Comparison of ENCODE assay signal across 8 mouse cellular contexts in the genomic region with DNA sequence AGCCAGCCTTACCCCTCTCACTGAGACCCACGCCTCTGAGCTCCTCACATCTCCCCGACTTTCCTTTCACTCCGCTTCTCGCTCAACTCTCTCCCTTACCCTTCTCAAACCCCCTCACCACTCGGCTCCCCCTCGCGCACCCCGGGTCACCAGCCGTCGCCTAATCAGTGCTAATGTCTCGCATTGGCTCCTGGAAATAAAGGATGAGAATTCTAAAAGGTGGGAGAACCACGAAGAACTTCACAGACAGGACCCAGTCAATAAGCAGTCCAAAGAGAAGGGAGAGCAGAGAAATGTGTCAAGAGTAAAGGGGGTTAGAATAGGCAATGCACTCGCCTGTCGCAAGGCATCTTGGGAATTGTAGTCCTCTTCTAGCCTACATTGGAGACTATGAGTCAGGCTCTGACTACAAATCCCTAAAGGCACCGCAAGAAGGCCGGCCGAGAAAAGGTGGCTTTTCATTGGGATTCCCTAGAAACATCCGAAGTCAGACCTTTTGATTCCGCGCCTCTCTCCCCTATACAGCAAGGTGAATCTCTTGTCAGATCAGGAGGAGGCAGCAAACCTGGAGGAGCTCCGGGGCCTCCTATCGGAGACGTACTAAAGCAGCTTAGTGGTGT. TPM values are rescaled to one million over a fixed set of nuclear protein-coding genes. Genes with fewer than 3 reads are reported as not detected.
DNase-seq lines count a peak whose midpoint lies in the region; ATAC-seq and TF ChIP-seq lines count a peak whose summit lies in the region.

A gene (minus strand): TSS at position 324 of the 620 bp plus-strand sequence.

- no peaks in the 10 kb centered on the region for H3K9me3 ChIP-seq in embryonic facial prominence, embryonic 15.5 days (replicated peaks)
- H3K9me3 ChIP-seq in limb, embryonic 14.5 days (ENCODE audit: control insufficient read depth, low read length) = no peaks in the 10 kb centered on the region
- no peaks in the 10 kb centered on the region for H3K9me3 ChIP-seq in midbrain, postnatal 0 days (ENCODE audit: low read length)

- H3K4me2 ChIP-seq in embryonic facial prominence, embryonic 15.5 days (replicated peaks) = peak within 1 kb of the TSS; percentile 73
- peak within 1 kb of the TSS; percentile 73 for H3K4me2 ChIP-seq in limb, embryonic 14.5 days (replicated peaks; ENCODE audit: low read depth, low read length, severe bottlenecking)
- peak within 1 kb of the TSS; percentile 73 for H3K4me2 ChIP-seq in midbrain, postnatal 0 days (ENCODE audit: low read depth, low read length, poor library complexity, severe bottlenecking)

- no peak for TF ChIP-seq POLR2A in bone marrow, adult 2 months (IDR thresholded peaks at IDR 0.05; ENCODE audit: borderline replicate concordance, control insufficient read depth, low read depth, low read length)
- no peak for TF ChIP-seq POLR2A in limb, embryonic 14.5 days (IDR thresholded peaks at IDR 0.05; ENCODE audit: borderline replicate concordance, extremely low read depth, insufficient read depth, insufficient read length)

- no peaks in the 10 kb centered on the region for H3K27me3 ChIP-seq in embryonic facial prominence, embryonic 15.5 days
- no peaks in the 10 kb centered on the region for H3K27me3 ChIP-seq in limb, embryonic 14.5 days (ENCODE audit: control insufficient read depth, insufficient read depth, low read length)
- no peaks in the 10 kb centered on the region for H3K27me3 ChIP-seq in midbrain, postnatal 0 days (ENCODE audit: insufficient read depth, low read length)

- no peak within 1 kb of the TSS for H3K27ac ChIP-seq in bone marrow, adult 2 months (ENCODE audit: control insufficient read depth, insufficient read depth, low read depth, low read length, poor library complexity)
- no peak within 1 kb of the TSS for H3K27ac ChIP-seq in embryonic facial prominence, embryonic 15.5 days (replicated peaks)
- no peak within 1 kb of the TSS for H3K27ac ChIP-seq in limb, embryonic 14.5 days (replicated peaks; ENCODE audit: low read depth, low read length)
- peak within 1 kb of the TSS; percentile 48; the same call in 1 of the 2 replicates for H3K27ac ChIP-seq in midbrain, postnatal 0 days (ENCODE audit: low read depth, low read length)

- ATAC-seq in embryonic facial prominence, embryonic 15.5 days (ENCODE audit: insufficient number of reproducible peaks, low FRiP score, low TSS enrichment, low read depth) = peak; percentile 96
- peak; percentile 96 for ATAC-seq in limb, embryonic 14.5 days (ENCODE audit: low FRiP score, low read depth)
- peak; percentile 94 for ATAC-seq in midbrain, postnatal 0 days (ENCODE audit: low FRiP score)

- peak within 1 kb of the TSS; percentile 81 for H3K9ac ChIP-seq in embryonic facial prominence, embryonic 15.5 days
- peak within 1 kb of the TSS; percentile 75 for H3K9ac ChIP-seq in limb, embryonic 14.5 days (ENCODE audit: low read depth, low read length, severe bottlenecking)
- H3K9ac ChIP-seq in midbrain, postnatal 0 days (replicated peaks; ENCODE audit: low read length, poor library complexity, severe bottlenecking) = peak within 1 kb of the TSS; percentile 71

- 0 out of 2 replicates have a peak, but pooled peaks cover 17% of the 10 kb centered on the region for H3K36me3 ChIP-seq in embryonic facial prominence, embryonic 15.5 days
- H3K36me3 ChIP-seq in limb, embryonic 14.5 days (ENCODE audit: control insufficient read depth, insufficient read depth, low read length) = peaks cover 8% of the 10 kb centered on the region; the same call in 1 of the 2 replicates
- H3K36me3 ChIP-seq in midbrain, postnatal 0 days (ENCODE audit: insufficient read depth, low read length) = 0 out of 2 replicates have a peak, but pooled peaks cover 4% of the 10 kb centered on the region

- no peak for TF ChIP-seq CTCF in bone marrow, adult 2 months (IDR thresholded peaks at IDR 0.05; ENCODE audit: control insufficient read depth, insufficient read depth, low read length)
- peak; percentile 53 for TF ChIP-seq CTCF in midbrain, postnatal 0 days (IDR thresholded peaks at IDR 0.05)

- H3K4me1 ChIP-seq in bone marrow, adult 2 months (ENCODE audit: control insufficient read depth, insufficient read depth, low read length) = no peaks in the 10 kb centered on the region
- peaks cover 9% of the 10 kb centered on the region for H3K4me1 ChIP-seq in embryonic facial prominence, embryonic 15.5 days
- no peaks in the 10 kb centered on the region for H3K4me1 ChIP-seq in limb, embryonic 14.5 days (ENCODE audit: control insufficient read depth, insufficient read depth, low read length)
- peaks cover 2% of the 10 kb centered on the region; the same call in 1 of the 2 replicates for H3K4me1 ChIP-seq in midbrain, postnatal 0 days (ENCODE audit: insufficient read depth, low read length)

- DNase-seq in A20 (ENCODE audit: low read depth, low spot score) = peak; percentile 95
- peak; percentile 95 for DNase-seq in heart, adult 8-10 months (ENCODE audit: low spot score)
- DNase-seq in kidney, adult 9 months = peak; percentile 98
- DNase-seq in limb, embryonic 14.5 days (ENCODE audit: low spot score) = peak; percentile 99
- DNase-seq in midbrain, postnatal 0 days (ENCODE audit: low spot score) = peak; percentile 99
- DNase-seq in spleen, postnatal 14 days (ENCODE audit: low spot score in 2 of 2) = peak; percentile 55 to 80

- peak within 1 kb of the TSS; percentile 64 for H3K4me3 ChIP-seq in bone marrow, adult 2 months (replicated peaks; ENCODE audit: control insufficient read depth, low read depth, low read length)
- H3K4me3 ChIP-seq in embryonic facial prominence, embryonic 15.5 days (replicated peaks) = peak within 1 kb of the TSS; percentile 71
- H3K4me3 ChIP-seq in limb, embryonic 14.5 days (replicated peaks; ENCODE audit: low read length) = peak within 1 kb of the TSS; percentile 65
- peak within 1 kb of the TSS; percentile 48 for H3K4me3 ChIP-seq in midbrain, postnatal 0 days (ENCODE audit: low read depth, low read length)

- 2% methylated on average over 23 of the region's 23 CpGs for WGBS in bone marrow, adult 2 months
- WGBS in embryonic facial prominence, embryonic 15.5 days = under 1% methylated on average over 23 of the region's 23 CpGs
- WGBS in limb, embryonic 14.5 days = 2% methylated on average over 23 of the region's 23 CpGs
- WGBS in midbrain, postnatal 0 days = 2% methylated on average over 23 of the region's 23 CpGs

RNA-seq across cellular contexts. Expression of the gene that starts here (rescaled TPM):
- 12.5 and 21.1 TPM in 2 replicates for polyA plus RNA-seq in bone marrow, adult 2 months (2011; ENCODE audit: insufficient read depth, insufficient read length, low replicate concordance, missing spikeins)
- 35.4 and 39.5 TPM in 2 replicates for polyA plus RNA-seq in embryonic facial prominence, embryonic 15.5 days (2015; fragmentation: Nextera tagmentation; extraction: Ambion mirVana)
- 10 to 100 TPM; 18.4 to 22.2 (median 21.2) TPM for total RNA-seq in heart, adult 8-10 months (2022)
- polyA plus RNA-seq in limb, embryonic 14.5 days (2012; rRNA removed) = 43.0 and 52.0 TPM in 2 replicates
- polyA plus RNA-seq in limb, embryonic 14.5 days (2014; fragmentation: Nextera tagmentation; extraction: Ambion mirVana) = 40.7 and 44.9 TPM in 2 replicates
- total RNA-seq in midbrain, postnatal 0 days (2014; rRNA removed) = 20.6 and 27.7 TPM in 2 replicates
- polyA plus RNA-seq in midbrain, postnatal 0 days (2015; fragmentation: Nextera tagmentation; extraction: Ambion mirVana) = 17.8 and 18.4 TPM in 2 replicates
